Mouse (Mus musculus) midbrain, postnatal 0 days (tissue): Measurements from ENCODE around the gene Dph5. TPM values are rescaled to one million over a fixed set of nuclear protein-coding genes. Genes with fewer than 3 reads are reported as not detected.

Experiments used
- ATAC-seq: fragments of 200-750 bp; cut with Nextera tagmentation; 2 replicates; pipeline ENCODE4 v1.8.0; 2017; ENCODE audit warnings: moderate number of reproducible peaks, mild to moderate bottlenecking, moderate TSS enrichment, moderate library complexity; ENCODE audit not compliant: low FRiP score
- DNase-seq: peaks from one replicate; pipeline ENCODE4 v3.0.0-alpha.2; 2015; ENCODE audit warnings: low spot score
- H3K27ac ChIP-seq: fragments of 300-500 bp; sonication (generic); 2 replicates; pipeline ENCODE4 v1.5.1; 2014; ENCODE audit warnings: low read depth, mild to moderate bottlenecking, low read length, mixed read lengths
- H3K27me3 ChIP-seq: fragments of 300-500 bp; sonication (generic); 2 replicates; pipeline ENCODE4 v1.6.1; 2014; ENCODE audit warnings: low read length, control low read depth, mixed read lengths; ENCODE audit not compliant: insufficient read depth
- H3K36me3 ChIP-seq: fragments of 300-500 bp; sonication (generic); 2 replicates; pipeline ENCODE4 v1.6.1; 2014; ENCODE audit warnings: low read length, control low read depth, mixed read lengths; ENCODE audit not compliant: insufficient read depth
- H3K4me1 ChIP-seq: fragments of 300-500 bp; sonication (generic); 2 replicates; pipeline ENCODE4 v1.6.1; 2014; ENCODE audit warnings: mild to moderate bottlenecking, control low read depth, antibody characterized with exemption, low read length, mixed read lengths; ENCODE audit not compliant: insufficient read depth
- H3K4me2 ChIP-seq: fragments of 300-500 bp; sonication (generic); 2 replicates; pipeline ENCODE4 v1.6.1; 2014; ENCODE audit warnings: low read depth, mild to moderate bottlenecking, low read length, mixed read lengths; ENCODE audit not compliant: poor library complexity, severe bottlenecking
- H3K4me3 ChIP-seq: fragments of 300-500 bp; sonication (generic); 2 replicates; pipeline ENCODE4 v1.5.1; 2014; ENCODE audit warnings: low read depth, mild to moderate bottlenecking, low read length, moderate library complexity
- H3K9ac ChIP-seq: fragments of 300-500 bp; sonication (generic); replicated peaks from 2 replicates; pipeline ENCODE4 v1.6.1; 2014; ENCODE audit warnings: mild to moderate bottlenecking, low read length, moderate library complexity, mixed read lengths; ENCODE audit not compliant: poor library complexity, severe bottlenecking
- H3K9me3 ChIP-seq: fragments of 300-500 bp; sonication (generic); 2 replicates; pipeline ENCODE4 v1.6.1; 2016; ENCODE audit warnings: low read length, control low read depth
- CTCF ChIP-seq: IDR thresholded peaks from 2 replicates; pipeline ENCODE4 v1.5.1; 2016; ENCODE audit warnings: antibody characterized with exemption, mild to moderate bottlenecking
- WGBS: fragments of 180-500 bp; shearing (Covaris S2); extraction: QIAGEN DNeasy Blood & Tissue Kit; methylation state at CpG from one replicate; pipeline ENCODE4 v1.1.7; 2014; 5-methylcytosine and 5-hydroxymethylcytosine counted together
- polyA plus RNA-seq: library from polyadenylated mRNA; unstranded; fragments of >200 nt; fragmentation: Nextera tagmentation; extraction: Ambion mirVana; gene quantifications from 2 replicates; pipeline ENCODE4 v1.2.1, GENCODE M21; 2015
- total RNA-seq: library from RNA; depleted of rRNA; stranded (reverse); fragments of >200 nt; gene quantifications from 2 replicates; pipeline ENCODE4 v1.2.3, GENCODE M21; 2014

The Dph5 gene
- total and polyA plus RNA-seq, 2 experiments from 2014 or later: 9.3 to 19.7 TPM

DNA sequence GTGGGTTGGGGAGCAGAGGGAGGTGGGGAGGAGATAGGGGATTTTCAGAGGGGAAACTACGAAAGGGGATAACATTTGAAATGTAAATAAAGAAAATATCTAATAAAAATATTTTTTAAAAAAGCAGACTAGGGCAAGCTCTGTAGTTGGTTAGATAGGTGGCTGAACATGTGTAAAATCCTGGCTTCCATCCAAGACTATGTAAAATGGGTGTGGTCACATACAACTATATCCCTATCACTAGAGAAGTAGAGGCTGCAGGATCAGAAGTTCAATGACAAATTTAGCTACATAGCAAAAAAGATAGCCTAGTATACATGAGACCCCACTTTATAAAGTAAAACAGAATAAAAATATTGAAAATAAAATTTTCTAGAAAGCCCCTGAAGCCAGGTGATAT, 10.5 kb upstream of the Dph5 start:
- Histone ChIP-seq H3K4me2 (no peak overlapping the region), H3K36me3 (no peaks in the 10 kb centered on the region), H3K27ac (no peak overlapping the region), H3K27me3 (no peaks in the 10 kb centered on the region), H3K4me3 (no peak overlapping the region), H3K9ac (no peak overlapping the region), H3K9me3 (no peaks in the 10 kb centered on the region), H3K4me1 (no peaks in the 10 kb centered on the region)
- ATAC-seq (no peak), DNase-seq (no peak)
- TF ChIP-seq CTCF: no peak
- WGBS: 89% methylated on average over 1 of the region's 1 CpGs

DNA sequence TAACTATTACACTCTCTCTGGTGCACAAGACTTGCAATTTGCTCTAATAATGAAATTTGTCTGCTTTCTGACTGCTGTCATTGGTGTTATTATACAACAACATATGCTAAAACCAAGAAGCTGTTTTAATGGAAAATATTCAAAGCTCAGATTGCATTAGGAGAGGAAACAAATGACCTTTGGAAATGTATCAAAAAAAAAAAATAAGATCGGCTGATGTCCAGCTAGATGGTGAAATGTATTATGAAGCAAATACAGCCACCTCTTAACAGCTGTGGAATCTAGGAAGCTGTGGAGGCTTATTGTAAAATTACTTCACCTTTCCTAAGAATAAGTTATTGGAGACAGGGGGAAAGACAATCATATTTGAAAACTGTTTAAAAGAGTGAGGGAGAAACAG, 3.6 kb upstream of the Dph5 start:
- Histone ChIP-seq H3K36me3 (no peaks in the 10 kb centered on the region), H3K4me2 (no peak overlapping the region), H3K9me3 (no peaks in the 10 kb centered on the region), H3K9ac (no peak overlapping the region), H3K27me3 (no peaks in the 10 kb centered on the region), H3K4me1 (no peaks in the 10 kb centered on the region), H3K4me3 (no peak overlapping the region), H3K27ac (no peak overlapping the region)
- no peak for DNase-seq
- ATAC-seq: no peak
- WGBS: 93% methylated on average over 1 of the region's 1 CpGs
- no peak for TF ChIP-seq CTCF

DNA sequence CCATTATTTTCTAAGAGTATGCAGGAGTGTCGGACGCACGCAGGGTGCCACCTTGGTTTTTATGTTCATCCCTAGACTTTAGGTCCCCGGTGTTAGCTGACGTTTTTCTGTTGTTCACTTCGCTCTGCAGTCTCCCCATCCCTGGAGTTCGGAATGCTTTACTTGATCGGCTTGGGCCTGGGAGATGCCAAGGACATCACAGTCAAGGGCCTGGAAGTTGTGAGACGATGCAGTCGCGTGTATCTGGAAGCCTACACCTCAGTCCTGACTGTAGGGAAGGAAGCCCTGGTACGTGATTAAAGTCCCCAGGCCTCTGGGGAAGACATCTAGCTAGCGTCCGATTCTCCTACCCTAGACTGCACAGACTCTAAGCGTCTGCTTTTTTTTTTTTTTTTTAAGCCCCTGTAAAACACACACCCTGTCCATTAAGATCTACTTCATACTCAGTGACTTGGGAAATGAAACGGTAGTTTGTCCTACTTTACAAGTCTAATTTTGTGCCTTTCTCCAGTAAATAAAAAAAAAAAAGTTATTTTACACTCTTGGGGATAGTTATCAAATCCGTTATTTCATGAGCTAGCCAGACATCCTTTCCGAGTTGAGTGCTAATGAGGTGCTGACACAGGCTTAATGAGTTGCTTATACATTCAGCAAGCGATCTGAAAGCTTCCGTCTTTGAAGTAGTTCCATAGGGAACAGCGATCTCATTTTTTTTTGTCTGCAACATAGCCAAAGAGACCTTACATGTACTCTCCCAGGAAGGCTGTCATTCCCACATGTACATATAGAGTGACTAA, 871 bp downstream of the Dph5 start:
- H3K4me3 ChIP-seq: peak overlapping the region; percentile 61
- ATAC-seq (peak; percentile 62), DNase-seq (peak; percentile 24)
- TF ChIP-seq CTCF: no peak
- peak overlapping the region; percentile 70 for H3K9ac ChIP-seq
- H3K4me2 ChIP-seq: peak overlapping the region; percentile 60
- no peaks in the 10 kb centered on the region for H3K36me3 ChIP-seq
- H3K9me3 ChIP-seq: no peaks in the 10 kb centered on the region
- WGBS: 1% methylated on average over 21 of the region's 21 CpGs
- H3K4me1 ChIP-seq: no peaks in the 10 kb centered on the region
- H3K27ac ChIP-seq: peak overlapping the region; percentile 81
- H3K27me3 ChIP-seq: no peaks in the 10 kb centered on the region

DNA sequence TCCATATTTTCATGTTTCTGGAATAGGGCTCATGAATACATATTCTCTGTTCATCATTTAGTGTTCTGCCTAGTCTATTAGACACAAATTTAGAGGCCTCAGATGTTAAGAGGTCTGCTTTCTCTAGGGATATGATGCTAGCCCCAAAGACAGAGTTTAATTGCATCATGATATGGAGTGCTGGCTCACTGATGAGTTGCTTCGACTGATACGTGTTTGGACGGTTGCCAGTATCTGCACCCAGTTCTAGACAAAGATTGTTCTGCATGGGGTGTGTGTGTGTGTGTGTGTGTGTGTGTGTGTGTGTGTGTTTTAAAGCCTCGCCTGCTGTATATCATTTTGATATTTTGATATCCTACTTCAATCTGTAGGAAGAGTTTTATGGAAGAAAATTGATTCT, 4.7 kb downstream of the Dph5 start:
- Histone ChIP-seq H3K36me3 (no peaks in the 10 kb centered on the region; the same call in none of the 2 replicates), H3K4me2 (no peak overlapping the region), H3K27ac (no peak overlapping the region), H3K27me3 (no peaks in the 10 kb centered on the region), H3K9ac (no peak overlapping the region), H3K4me1 (no peaks in the 10 kb centered on the region), H3K4me3 (no peak overlapping the region), H3K9me3 (no peaks in the 10 kb centered on the region)
- 63% methylated on average over 4 of the region's 4 CpGs for WGBS
- DNase-seq (no peak), ATAC-seq (no peak)
- no peak for TF ChIP-seq CTCF

DNA sequence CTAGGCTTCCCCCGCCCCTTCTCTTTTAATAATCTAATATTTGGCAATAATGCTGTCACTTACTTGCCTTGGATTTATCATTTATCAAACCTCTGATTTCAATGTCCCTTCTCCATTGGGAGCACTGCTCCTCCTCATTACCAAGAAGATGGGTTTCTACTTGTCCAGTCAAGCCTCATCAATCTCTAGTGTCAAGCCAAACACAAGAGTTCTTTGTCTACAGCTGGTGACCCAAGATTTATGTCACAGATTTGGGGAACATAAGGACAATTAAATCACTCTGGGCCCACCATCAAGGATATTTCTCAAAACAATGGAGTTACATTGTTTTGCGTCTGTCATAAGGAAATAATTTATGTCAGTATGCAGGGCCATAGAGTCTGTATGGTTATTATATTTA, 5.5 kb downstream of the Dph5 start:
- ATAC-seq: no peak
- H3K9me3 ChIP-seq: no peaks in the 10 kb centered on the region
- 96% methylated on average over 2 of the region's 2 CpGs for WGBS

DNA sequence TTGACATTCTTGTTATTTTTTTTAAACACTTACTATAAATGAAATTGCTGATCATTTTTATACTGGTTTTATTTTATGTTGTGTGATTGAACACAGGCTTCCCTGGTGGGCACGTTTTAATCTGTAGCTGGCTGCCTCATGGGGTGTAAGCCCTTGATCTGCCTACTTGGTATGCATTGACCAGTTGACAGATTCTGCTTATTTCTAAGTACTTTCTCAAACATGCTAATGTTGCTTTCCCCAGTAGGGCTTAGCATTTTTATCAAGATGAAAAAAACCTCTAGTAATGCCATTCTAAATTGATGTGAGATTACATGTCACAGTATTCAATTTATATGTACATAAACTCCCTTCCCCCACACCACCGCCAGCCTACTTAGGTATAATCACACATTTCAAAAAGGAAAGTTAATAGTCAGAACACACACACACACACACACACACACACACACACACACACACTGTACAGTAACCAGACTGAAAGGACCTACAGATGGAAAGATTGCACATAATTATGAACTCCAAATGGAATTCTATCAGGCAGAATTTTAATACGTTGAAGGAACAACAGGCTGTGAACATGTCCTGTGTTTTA, 10.8 kb downstream of the Dph5 start:
- no peaks in the 10 kb centered on the region for H3K9me3 ChIP-seq
- H3K36me3 ChIP-seq: peaks cover 4% of the 10 kb centered on the region
- no peaks in the 10 kb centered on the region for H3K27me3 ChIP-seq
- ATAC-seq (no peak), DNase-seq (no peak)
- no peak overlapping the region for H3K4me2 ChIP-seq
- WGBS: 33% methylated on average over 3 of the region's 3 CpGs
- no peaks in the 10 kb centered on the region for H3K4me1 ChIP-seq
- H3K4me3 ChIP-seq: no peak overlapping the region
- no peak for TF ChIP-seq CTCF
- H3K27ac ChIP-seq: peak overlapping the region; percentile 12; the same call in 1 of the 2 replicates
- no peak overlapping the region for H3K9ac ChIP-seq

More for the DNA sequence above, 5.5 kb downstream of the Dph5 start:
- Histone ChIP-seq H3K4me2 (no peak overlapping the region), H3K9ac (no peak overlapping the region), H3K27ac (no peak overlapping the region), H3K4me3 (no peak overlapping the region), H3K4me1 (no peaks in the 10 kb centered on the region), H3K36me3 (no peaks in the 10 kb centered on the region; the same call in none of the 2 replicates), H3K27me3 (no peaks in the 10 kb centered on the region)
- no peak for DNase-seq
- TF ChIP-seq CTCF: no peak
